Mouse (Mus musculus): ENCODE results near the gene Zbtb8os.

DNA sequence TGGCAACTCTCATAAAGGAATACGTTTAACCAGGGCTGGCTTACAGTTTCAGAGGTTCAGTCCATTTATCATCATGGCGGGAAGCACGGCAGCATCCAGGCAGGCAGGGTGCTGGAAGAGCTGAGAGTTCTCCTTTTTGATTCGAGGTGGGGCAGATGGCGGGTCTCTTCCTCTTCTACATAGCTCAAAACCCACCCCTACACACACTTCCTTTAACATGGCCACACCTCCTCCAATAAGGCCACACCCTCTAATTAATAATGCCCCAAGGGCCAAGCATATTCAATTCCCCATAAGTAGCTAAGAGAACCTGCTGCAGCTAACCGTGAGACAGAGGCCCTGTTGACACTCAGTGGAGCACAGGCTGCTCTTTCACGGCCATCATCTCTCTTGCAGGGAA is 42.7 kb upstream of the Zbtb8os start:
- no peak for TF ChIP-seq GATA1 (IDR thresholded peaks at IDR 0.05; ENCODE audit: borderline replicate concordance, low read length)
- TF ChIP-seq CTCF (IDR thresholded peaks at IDR 0.05; ENCODE audit: low read depth, low read length): no peak
- TF ChIP-seq TAL1 (conservative IDR thresholded peaks at IDR 0.05; ENCODE audit: low read depth, low read length): no peak
- TF ChIP-seq GATA2 (IDR thresholded peaks at IDR 0.05; ENCODE audit: borderline replicate concordance, low read depth, low read length): no peak

All from G1E (cell line).